16 mouse cellular contexts compared by ENCODE assay signal in genomic region chr15:87391395-87391794, GRCm38 (mm10).
A peak's percentile ranks its signal among the peaks of the same experiment; 100 is the strongest.
DNase-seq lines count a peak whose midpoint lies in the region; ATAC-seq and TF ChIP-seq lines count a peak whose summit lies in the region.
"Had no signal": no experiment of that assay in that cellular context is flagged by ENCODE, and none has a peak within 500 bp of the region (broad histone marks: within the 10 kb centered on the region; RNA-seq: fewer than 3 reads in every experiment).

No protein-coding gene starts in this region.

- no peak overlapping the region for H3K4me2 ChIP-seq in intestine, embryonic 14.5 days (ENCODE audit: low read length)
- H3K4me2 ChIP-seq in intestine, postnatal 0 days (replicated peaks; ENCODE audit: low read depth), result no peak overlapping the region
- H3K4me2 ChIP-seq in embryonic facial prominence, embryonic 13.5 days, result no peak overlapping the region
- H3K4me2 ChIP-seq in lung, postnatal 0 days (replicated peaks; ENCODE audit: low read depth, low read length), result no peak overlapping the region
- H3K4me2 ChIP-seq: embryonic facial prominence, embryonic 12.5 days; liver, embryonic 12.5 days; midbrain, embryonic 13.5 days had no signal

- DNase-seq in intestine, embryonic 14.5 days (ENCODE audit: low spot score), result no peak
- DNase-seq in brain, embryonic 14.5 days (ENCODE audit: low read depth), result peak; percentile 35
- peak; percentile 66 for DNase-seq in lung, postnatal 0 days (ENCODE audit: low spot score)
- no peak for DNase-seq in urinary bladder, postnatal 14 days (ENCODE audit: low spot score)
- DNase-seq in limb, embryonic 10.5 days (ENCODE audit: low spot score), result no peak
- DNase-seq: adrenal gland, postnatal 10 days; cerebellum, adult 11-12 months; heart, postnatal 4 days; layer of hippocampus, postnatal 36 days; retina, postnatal 1 day had no signal

- no peak for ATAC-seq in intestine, embryonic 14.5 days (replicated peaks; ENCODE audit: low FRiP score, low TSS enrichment, low read depth)
- no peak for ATAC-seq in intestine, postnatal 0 days
- ATAC-seq in embryonic facial prominence, embryonic 13.5 days (ENCODE audit: insufficient number of reproducible peaks, insufficient read depth, low FRiP score, low TSS enrichment, low read depth), result no peak
- ATAC-seq in lung, postnatal 0 days, result peak; percentile 80
- ATAC-seq: liver, embryonic 12.5 days; midbrain, embryonic 13.5 days had no signal

- no peak for TF ChIP-seq CTCF in intestine, postnatal 0 days (IDR thresholded peaks at IDR 0.05; ENCODE audit: low read depth)
- TF ChIP-seq CTCF in brain, embryonic 14.5 days (IDR thresholded peaks at IDR 0.05; ENCODE audit: borderline replicate concordance, extremely low read depth, insufficient read depth, insufficient read length), result no peak
- TF ChIP-seq CTCF in lung, postnatal 0 days (IDR thresholded peaks at IDR 0.05), result no peak

- TF ChIP-seq POLR2A in brain, embryonic 14.5 days (IDR thresholded peaks at IDR 0.05; ENCODE audit: borderline replicate concordance, extremely low read depth, insufficient read depth, insufficient read length, poor library complexity, severe bottlenecking), result no peak

- H3K27me3 ChIP-seq in intestine, embryonic 14.5 days (replicated peaks; ENCODE audit: control insufficient read depth, insufficient read depth, low read length), result no peaks in the 10 kb centered on the region
- no peaks in the 10 kb centered on the region for H3K27me3 ChIP-seq in intestine, postnatal 0 days (replicated peaks; ENCODE audit: control insufficient read depth, insufficient read depth, low read length)
- no peaks in the 10 kb centered on the region for H3K27me3 ChIP-seq in embryonic facial prominence, embryonic 13.5 days
- no peaks in the 10 kb centered on the region for H3K27me3 ChIP-seq in lung, postnatal 0 days (replicated peaks; ENCODE audit: insufficient read depth, low read length)
- H3K27me3 ChIP-seq in limb, embryonic 10.5 days (ENCODE audit: low read depth, poor library complexity, severe bottlenecking), result no peaks in the 10 kb centered on the region
- H3K27me3 ChIP-seq: embryonic facial prominence, embryonic 12.5 days; liver, embryonic 12.5 days; midbrain, embryonic 13.5 days had no signal

- H3K9me3 ChIP-seq in intestine, embryonic 14.5 days (ENCODE audit: control insufficient read depth, low read length), result no peaks in the 10 kb centered on the region
- H3K9me3 ChIP-seq in intestine, postnatal 0 days (ENCODE audit: control insufficient read depth), result no peaks in the 10 kb centered on the region
- no peaks in the 10 kb centered on the region for H3K9me3 ChIP-seq in embryonic facial prominence, embryonic 13.5 days
- H3K9me3 ChIP-seq in lung, postnatal 0 days (ENCODE audit: low read length), result no peaks in the 10 kb centered on the region
- no peaks in the 10 kb centered on the region for H3K9me3 ChIP-seq in limb, embryonic 10.5 days (replicated peaks)
- H3K9me3 ChIP-seq: embryonic facial prominence, embryonic 12.5 days; heart, embryonic 10.5 days; midbrain, embryonic 13.5 days had no signal

- H3K4me1 ChIP-seq in intestine, embryonic 14.5 days (replicated peaks; ENCODE audit: control insufficient read depth, insufficient read depth, low read length), result no peaks in the 10 kb centered on the region
- H3K4me1 ChIP-seq in intestine, postnatal 0 days (replicated peaks; ENCODE audit: control insufficient read depth, insufficient read depth, low read length), result no peaks in the 10 kb centered on the region
- 0 out of 2 replicates have a peak, but pooled peaks cover 6% of the 10 kb centered on the region for H3K4me1 ChIP-seq in embryonic facial prominence, embryonic 13.5 days
- no peaks in the 10 kb centered on the region for H3K4me1 ChIP-seq in lung, postnatal 0 days (ENCODE audit: insufficient read depth, low read depth, low read length)
- no peaks in the 10 kb centered on the region for H3K4me1 ChIP-seq in limb, embryonic 10.5 days
- H3K4me1 ChIP-seq: heart, embryonic 10.5 days; liver, embryonic 12.5 days had no signal

- no peaks in the 10 kb centered on the region for H3K36me3 ChIP-seq in intestine, embryonic 14.5 days (ENCODE audit: control insufficient read depth, insufficient read depth, low read length)
- H3K36me3 ChIP-seq in intestine, postnatal 0 days (ENCODE audit: control insufficient read depth, insufficient read depth), result no peaks in the 10 kb centered on the region
- no peaks in the 10 kb centered on the region for H3K36me3 ChIP-seq in embryonic facial prominence, embryonic 13.5 days
- no peaks in the 10 kb centered on the region for H3K36me3 ChIP-seq in lung, postnatal 0 days (ENCODE audit: insufficient read depth, low read length)
- H3K36me3 ChIP-seq in limb, embryonic 10.5 days, result no peaks in the 10 kb centered on the region
- H3K36me3 ChIP-seq: embryonic facial prominence, embryonic 12.5 days; heart, embryonic 10.5 days; liver, embryonic 12.5 days; midbrain, embryonic 13.5 days had no signal

- no peak for TF ChIP-seq EP300 in lung, postnatal 0 days (IDR thresholded peaks at IDR 0.05)

- no peak overlapping the region for H3K4me3 ChIP-seq in intestine, embryonic 14.5 days (ENCODE audit: low read depth, low read length)
- H3K4me3 ChIP-seq in intestine, postnatal 0 days (ENCODE audit: low read depth, low read length), result no peak overlapping the region
- no peak overlapping the region for H3K4me3 ChIP-seq in embryonic facial prominence, embryonic 13.5 days
- no peak overlapping the region for H3K4me3 ChIP-seq in lung, postnatal 0 days (ENCODE audit: low read depth, low read length)
- H3K4me3 ChIP-seq in limb, embryonic 10.5 days, result no peak overlapping the region
- H3K4me3 ChIP-seq: embryonic facial prominence, embryonic 12.5 days; heart, embryonic 10.5 days; liver, embryonic 12.5 days; midbrain, embryonic 13.5 days had no signal

- no peak overlapping the region for H3K9ac ChIP-seq in intestine, embryonic 14.5 days (ENCODE audit: low read length)
- H3K9ac ChIP-seq in intestine, postnatal 0 days (ENCODE audit: low read depth, low read length), result no peak overlapping the region
- H3K9ac ChIP-seq in embryonic facial prominence, embryonic 13.5 days, result 0 out of 2 replicates have a peak overlapping the region, but pooled peaks have one; percentile 36
- H3K9ac ChIP-seq in lung, postnatal 0 days (replicated peaks; ENCODE audit: low read depth), result no peak overlapping the region
- H3K9ac ChIP-seq: embryonic facial prominence, embryonic 12.5 days; liver, embryonic 12.5 days; midbrain, embryonic 13.5 days had no signal

- H3K27ac ChIP-seq in intestine, embryonic 14.5 days (ENCODE audit: low read depth), result peak overlapping the region; percentile 51; the same call in 1 of the 2 replicates
- H3K27ac ChIP-seq in intestine, postnatal 0 days (ENCODE audit: low read depth, low read length), result no peak overlapping the region
- no peak overlapping the region for H3K27ac ChIP-seq in embryonic facial prominence, embryonic 13.5 days
- H3K27ac ChIP-seq in lung, postnatal 0 days (ENCODE audit: low read length), result no peak overlapping the region
- no peak overlapping the region for H3K27ac ChIP-seq in limb, embryonic 10.5 days
- H3K27ac ChIP-seq: embryonic facial prominence, embryonic 12.5 days; heart, embryonic 10.5 days; liver, embryonic 12.5 days; midbrain, embryonic 13.5 days had no signal

- 11% methylated on average over 8 of the region's 8 CpGs for WGBS in intestine, embryonic 14.5 days
- 11% methylated on average over 8 of the region's 8 CpGs for WGBS in intestine, postnatal 0 days
- 25% methylated on average over 8 of the region's 8 CpGs for WGBS in embryonic facial prominence, embryonic 13.5 days
- WGBS in lung, postnatal 0 days, result 13% methylated on average over 8 of the region's 8 CpGs
- WGBS in limb, embryonic 10.5 days, result 57% methylated on average over 8 of the region's 8 CpGs

Comparison
In these comparisons a context has a peak if more than half of its experiments do, and no peak if none do; other contexts are left out.
1. DNase-seq: peak in brain, embryonic 14.5 days (single experiment) and lung, postnatal 0 days (single experiment); none in intestine, embryonic 14.5 days (single experiment), urinary bladder, postnatal 14 days (single experiment) and limb, embryonic 10.5 days (single experiment).